Mouse (Mus musculus) forebrain, embryonic 14.5 days (tissue): ENCODE results near the gene Chga. TPM values are rescaled to one million over a fixed set of nuclear protein-coding genes. Genes with fewer than 3 reads are reported as not detected.

ENCODE experiments used
- ATAC-seq: fragments of 200-750 bp; cut with Nextera tagmentation; 2 replicates; pipeline ENCODE4 v1.8.0; 2017; ENCODE audit warnings: mild to moderate bottlenecking, moderate library complexity
- DNase-seq: peaks from one replicate; pipeline ENCODE4 v3.0.0-alpha.2; 2015; ENCODE audit warnings: low spot score
- H3K27ac ChIP-seq: fragments of 300-500 bp; sonication (generic); 2 replicates; pipeline ENCODE4 v1.5.1; 2014; ENCODE audit warnings: low read depth, mild to moderate bottlenecking, control low read depth, low read length, moderate library complexity
- H3K27me3 ChIP-seq: fragments of 300-500 bp; sonication (generic); replicated peaks from 2 replicates; pipeline ENCODE4 v1.6.1; 2014; ENCODE audit warnings: low read length, control low read depth, mixed read lengths; ENCODE audit not compliant: control insufficient read depth, insufficient read depth
- H3K36me3 ChIP-seq: fragments of 300-500 bp; sonication (generic); 2 replicates; pipeline ENCODE4 v1.6.1; 2014; ENCODE audit warnings: low read length, control low read depth; ENCODE audit not compliant: control insufficient read depth, insufficient read depth
- H3K4me1 ChIP-seq: fragments of 300-500 bp; sonication (generic); 2 replicates; pipeline ENCODE4 v1.6.1; 2014; ENCODE audit warnings: antibody characterized with exemption, low read length, control low read depth; ENCODE audit not compliant: control insufficient read depth, insufficient read depth
- H3K4me2 ChIP-seq: fragments of 300-500 bp; sonication (generic); 2 replicates; pipeline ENCODE4 v1.6.1; 2014; ENCODE audit warnings: mild to moderate bottlenecking, control low read depth, low read length
- H3K4me3 ChIP-seq: fragments of 300-500 bp; sonication (generic); 2 replicates; pipeline ENCODE4 v1.5.1; 2014; ENCODE audit warnings: low read depth, low read length, control low read depth
- H3K9ac ChIP-seq: fragments of 300-500 bp; sonication (generic); 2 replicates; pipeline ENCODE4 v1.6.1; 2014; ENCODE audit warnings: mild to moderate bottlenecking, low read length, control low read depth, moderate library complexity
- H3K9me3 ChIP-seq: fragments of 300-500 bp; sonication (generic); replicated peaks from 2 replicates; pipeline ENCODE4 v1.6.1; 2016; ENCODE audit warnings: low read length, control low read depth, mixed read lengths; ENCODE audit not compliant: control insufficient read depth
- WGBS: fragments of 180-500 bp; shearing (Covaris S2); extraction: QIAGEN DNeasy Blood & Tissue Kit; methylation state at CpG from one replicate; pipeline ENCODE4 v1.1.7; 2014; 5-methylcytosine and 5-hydroxymethylcytosine counted together
- polyA plus RNA-seq: library from polyadenylated mRNA; unstranded; fragments of >200 nt; fragmentation: Nextera tagmentation; extraction: Ambion mirVana; gene quantifications from 2 replicates; pipeline ENCODE4 v1.2.1, GENCODE M21; 2014

Chga gene
- polyA plus RNA-seq, 1 experiment from 2014 or later = 63.3 TPM

DNA sequence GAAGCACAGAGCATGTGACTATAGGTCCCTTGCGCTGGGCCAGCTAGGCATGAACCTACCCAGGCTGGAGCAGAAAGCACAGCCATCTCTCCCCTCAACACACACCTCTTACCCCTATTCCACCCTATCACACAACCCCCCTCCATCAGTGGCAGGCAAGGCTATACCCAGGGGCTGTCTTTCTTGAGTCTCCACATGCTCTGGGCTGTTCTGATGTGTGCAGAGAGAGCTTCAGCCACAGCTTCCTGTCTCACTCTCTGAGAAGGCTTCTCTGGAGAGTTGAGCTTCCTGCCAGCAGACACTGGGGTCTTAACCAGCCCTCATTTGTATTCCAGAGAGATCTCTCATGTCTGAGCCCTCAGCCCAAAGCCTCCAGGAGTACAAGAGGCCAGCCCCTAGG, 57.7 kb downstream of the Chga start:
- DNase-seq (no peak), ATAC-seq (no peak)
- WGBS = 100% methylated on average over 1 of the region's 1 CpGs
- no peak overlapping the region for H3K4me2 ChIP-seq
- H3K4me1 ChIP-seq = no peaks in the 10 kb centered on the region
- no peak overlapping the region for H3K4me3 ChIP-seq
- no peak overlapping the region for H3K9ac ChIP-seq
- H3K27me3 ChIP-seq = no peaks in the 10 kb centered on the region
- no peaks in the 10 kb centered on the region for H3K36me3 ChIP-seq
- H3K9me3 ChIP-seq = no peaks in the 10 kb centered on the region
- H3K27ac ChIP-seq = no peak overlapping the region

DNA sequence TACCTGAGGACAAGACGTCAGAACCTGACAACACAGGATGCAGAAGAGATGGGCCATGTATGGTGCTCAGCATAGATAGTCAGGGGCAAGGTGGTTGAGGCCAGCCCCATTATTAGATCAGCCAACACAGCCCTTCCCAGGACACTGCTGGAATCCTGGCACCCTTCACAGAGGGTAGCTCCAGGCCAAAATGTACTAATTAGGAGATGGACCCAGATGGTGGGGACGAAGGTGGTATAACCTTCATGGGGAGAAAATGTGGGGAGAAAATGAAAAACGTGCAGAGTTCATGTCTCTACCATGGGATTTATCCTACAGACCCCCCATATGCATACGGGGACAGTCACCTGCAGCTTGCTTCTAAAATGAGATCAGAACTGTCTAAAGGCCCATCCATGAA, 58.6 kb downstream of the Chga start:
- Histone ChIP-seq H3K9me3 (no peaks in the 10 kb centered on the region), H3K27ac (no peak overlapping the region), H3K4me2 (no peak overlapping the region), H3K9ac (no peak overlapping the region), H3K36me3 (no peaks in the 10 kb centered on the region), H3K4me1 (peaks cover 3% of the 10 kb centered on the region; the same call in 1 of the 2 replicates), H3K27me3 (no peaks in the 10 kb centered on the region), H3K4me3 (no peak overlapping the region)
- 83% methylated on average over 4 of the region's 4 CpGs for WGBS
- DNase-seq = no peak
- ATAC-seq = no peak

Other genes starting within 250 kb of the Chga start
- gene Lgmn, start 115.2 kb upstream of the Chga start, polyA plus RNA-seq = 87.0 and 90.5 TPM in 2 replicates
- 34.1 and 34.2 TPM in 2 replicates for gene Golga5, start 85.8 kb upstream of the Chga start, polyA plus RNA-seq
- 47.1 and 57.5 TPM in 2 replicates for gene Itpk1, start 150.0 kb downstream of the Chga start, polyA plus RNA-seq
- gene Moap1, start 188.7 kb downstream of the Chga start, polyA plus RNA-seq = 47.0 and 59.8 TPM in 2 replicates
- gene Tmem251, start 188.8 kb downstream of the Chga start, polyA plus RNA-seq = 12.3 and 14.2 TPM in 2 replicates
- gene Gm28051, start 202.8 kb downstream of the Chga start, polyA plus RNA-seq = not detected in 2 replicates
- 30.6 and 36.6 TPM in 2 replicates for gene Gon7, start 202.8 kb downstream of the Chga start, polyA plus RNA-seq
- 53.0 and 58.2 TPM in 2 replicates for gene Ubr7, start 203.0 kb downstream of the Chga start, polyA plus RNA-seq
- 40.4 and 41.3 TPM in 2 replicates for gene Gm20604, start 203.7 kb downstream of the Chga start, polyA plus RNA-seq